Mouse (Mus musculus): Measurements from ENCODE around the gene Dpm2.
A peak's percentile ranks its signal among the peaks of the same experiment; 100 is the strongest.

Dpm2 gene

DNA sequence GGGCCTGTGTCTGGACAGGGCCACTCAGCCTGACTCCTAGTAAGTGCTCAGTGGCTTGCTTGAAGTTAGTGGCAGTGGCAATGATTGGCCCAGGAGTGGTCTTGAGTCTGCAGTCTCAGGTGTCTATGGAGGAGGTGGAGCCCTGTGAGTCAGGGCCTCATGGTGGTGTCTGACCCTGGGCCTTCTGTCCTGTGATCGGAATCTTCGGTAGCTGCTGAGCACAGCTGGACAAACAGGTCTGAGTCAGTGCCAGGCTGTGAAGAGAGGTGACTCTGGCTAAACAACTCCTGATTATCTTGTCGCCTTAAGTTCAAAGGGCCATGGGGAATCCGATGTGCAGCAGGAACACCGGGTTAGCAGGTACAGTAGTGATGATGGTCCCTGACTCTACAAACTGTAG lies 23.3 kb upstream of the Dpm2 start:
- no peak for DNase-seq (ENCODE audit: low spot score)

DNA sequence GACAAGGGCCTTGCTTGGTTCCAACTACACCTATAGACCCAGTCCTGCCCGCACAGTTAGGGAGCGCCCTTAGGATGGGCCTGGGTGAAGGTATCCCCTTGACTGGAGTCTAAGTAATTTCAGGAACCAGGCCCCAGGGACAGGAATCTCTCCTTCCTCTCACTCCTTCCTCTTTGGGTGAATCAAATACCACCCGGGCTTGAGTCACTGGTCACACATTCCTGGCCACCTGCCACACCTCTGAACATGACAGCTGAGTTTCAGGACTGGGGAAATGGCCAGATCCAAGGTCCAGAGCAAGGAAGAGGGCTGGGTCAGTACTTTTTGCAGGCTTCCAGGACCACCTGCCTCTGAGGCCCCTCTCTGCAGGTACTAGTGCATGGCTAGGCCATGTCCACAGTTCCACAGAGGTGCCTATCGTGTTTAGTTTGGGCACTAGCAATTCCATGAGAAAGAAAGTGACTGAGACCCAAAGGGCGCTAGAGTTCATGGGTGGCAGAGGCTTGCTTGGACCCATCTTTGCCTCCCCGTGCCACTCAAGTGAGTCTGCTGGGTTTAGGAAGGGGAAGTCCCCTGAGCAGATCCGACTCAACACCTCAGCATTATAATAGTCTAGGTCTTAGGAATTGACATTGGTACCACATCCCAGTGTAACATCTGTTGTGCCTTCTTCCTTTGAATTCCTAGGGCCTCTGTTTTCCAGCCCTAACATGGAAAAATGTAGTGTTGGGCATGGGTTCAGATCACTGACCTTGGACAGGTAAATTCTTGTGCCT lies 22.5 kb upstream of the Dpm2 start:
- no peak for DNase-seq (ENCODE audit: low spot score)

GRCm38 (mm10) chr2:32549171-32549570 lies 21.5 kb upstream of the Dpm2 start:
- no peak for DNase-seq (ENCODE audit: low spot score)

GRCm38 (mm10) chr2:32549764-32550163 lies 20.9 kb upstream of the Dpm2 start:
- no peak for DNase-seq (ENCODE audit: low spot score)

DNA sequence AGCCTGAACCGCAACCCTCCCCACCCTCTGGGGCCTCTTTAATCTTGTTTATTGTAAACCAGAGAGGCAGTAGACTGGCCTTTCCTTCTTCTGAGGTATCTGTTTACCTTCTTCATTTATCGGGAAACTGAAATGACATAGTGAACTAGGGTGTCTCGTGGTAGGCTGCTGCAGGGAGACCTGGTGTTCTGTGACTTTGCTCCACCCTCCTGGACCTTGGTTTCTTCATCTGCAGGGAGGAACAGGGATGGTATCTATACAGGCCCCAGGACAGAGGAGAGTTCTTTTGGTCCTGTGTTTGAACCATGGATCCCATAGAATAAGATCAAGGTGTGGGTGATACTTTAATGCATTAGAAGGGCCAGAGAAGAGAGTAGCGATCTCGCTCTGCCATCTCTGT lies 19.4 kb upstream of the Dpm2 start:
- no peak for DNase-seq (ENCODE audit: low spot score)

GRCm38 (mm10) chr2:32553592-32554148 lies 17.0 kb upstream of the Dpm2 start:
- no peak for DNase-seq (ENCODE audit: low spot score)

DNA sequence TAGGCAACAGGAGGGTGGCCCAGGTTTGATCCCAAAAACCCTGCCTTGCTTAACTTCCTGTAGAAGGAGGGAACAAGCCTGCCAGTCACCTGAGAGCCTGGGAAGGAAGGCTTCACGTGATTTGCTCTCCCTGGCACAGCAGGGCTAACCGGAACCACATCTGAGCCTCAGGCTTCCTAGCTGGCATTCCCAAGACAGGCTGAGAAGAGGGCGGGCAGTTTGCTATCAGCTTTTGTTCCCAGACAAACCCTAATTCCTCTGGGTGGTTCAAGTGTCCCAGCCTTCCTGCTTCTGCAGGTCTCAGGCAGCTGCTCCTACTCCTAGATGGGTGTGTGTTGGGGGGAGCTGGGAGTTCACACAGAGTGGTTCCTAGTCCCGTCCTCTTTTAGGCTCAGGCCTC lies 15.2 kb upstream of the Dpm2 start:
- DNase-seq (ENCODE audit: low spot score) = no peak

DNA sequence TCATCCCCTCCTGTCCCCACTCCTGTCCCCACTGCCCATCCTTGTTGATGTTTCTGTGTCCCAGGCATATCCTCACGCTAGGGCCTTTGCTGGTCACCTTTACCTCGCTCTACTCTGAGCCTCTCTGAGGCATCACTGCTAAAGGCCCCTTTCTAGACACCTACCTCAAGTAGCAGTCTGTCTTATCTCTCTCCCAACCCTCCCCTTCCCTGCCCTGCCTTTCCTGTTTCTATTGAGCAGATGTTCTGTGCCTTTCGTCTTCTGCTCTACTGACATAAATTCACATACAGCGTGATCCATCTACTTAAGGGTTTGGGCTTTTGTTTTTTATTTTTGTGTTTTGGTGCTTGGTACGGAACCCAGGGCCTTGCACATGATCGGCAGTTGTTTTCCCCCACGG lies 14.6 kb upstream of the Dpm2 start:
- no peak for DNase-seq (ENCODE audit: low spot score)

DNA sequence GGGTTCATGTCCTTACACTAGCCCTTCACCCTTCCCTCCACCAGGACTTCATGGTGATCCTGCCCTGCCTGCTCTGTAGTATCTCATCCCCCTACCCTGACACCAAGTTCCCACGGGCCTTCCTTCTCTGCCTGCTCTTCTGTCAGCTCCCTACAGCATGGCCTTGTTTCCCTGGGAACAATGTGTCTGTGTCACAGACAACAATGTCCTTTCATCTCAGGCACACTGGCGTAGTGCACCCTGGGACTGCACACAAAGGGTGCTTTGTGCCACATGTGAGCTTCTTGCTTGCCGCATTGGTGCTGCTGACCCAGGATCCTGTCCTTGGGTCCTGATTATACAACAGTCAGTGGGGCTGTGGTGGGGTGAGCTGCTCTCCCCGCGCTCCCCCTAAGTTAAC lies 11.1 kb upstream of the Dpm2 start:
- DNase-seq (ENCODE audit: low spot score) = no peak

DNA sequence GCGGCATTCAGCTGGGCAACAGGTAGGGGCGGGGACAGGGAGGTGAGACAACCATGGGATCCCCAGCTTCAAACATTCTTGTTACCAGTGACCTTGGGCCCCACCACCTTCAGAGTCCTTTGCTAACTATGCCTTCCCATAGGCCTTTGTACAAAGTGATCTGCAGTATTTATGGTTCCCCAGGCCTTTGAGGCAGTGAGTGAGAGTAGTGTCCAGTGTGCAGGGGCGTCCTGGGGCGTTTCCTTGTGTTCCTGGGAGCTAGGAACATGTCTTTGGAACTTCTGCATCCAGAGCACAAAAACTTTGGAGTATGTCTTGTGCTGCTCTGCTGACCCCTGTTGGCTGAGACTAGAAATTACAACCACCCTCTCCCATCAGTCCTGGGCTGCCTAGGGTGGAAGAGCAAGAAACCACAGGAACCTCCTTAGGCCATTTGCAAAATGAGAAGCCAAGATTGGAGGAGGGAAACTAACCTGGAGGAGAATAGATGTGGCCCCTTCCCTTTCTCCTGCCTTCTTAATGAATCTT lies 4.1 kb upstream of the Dpm2 start:
- DNase-seq (ENCODE audit: low spot score) = no peak

DNA sequence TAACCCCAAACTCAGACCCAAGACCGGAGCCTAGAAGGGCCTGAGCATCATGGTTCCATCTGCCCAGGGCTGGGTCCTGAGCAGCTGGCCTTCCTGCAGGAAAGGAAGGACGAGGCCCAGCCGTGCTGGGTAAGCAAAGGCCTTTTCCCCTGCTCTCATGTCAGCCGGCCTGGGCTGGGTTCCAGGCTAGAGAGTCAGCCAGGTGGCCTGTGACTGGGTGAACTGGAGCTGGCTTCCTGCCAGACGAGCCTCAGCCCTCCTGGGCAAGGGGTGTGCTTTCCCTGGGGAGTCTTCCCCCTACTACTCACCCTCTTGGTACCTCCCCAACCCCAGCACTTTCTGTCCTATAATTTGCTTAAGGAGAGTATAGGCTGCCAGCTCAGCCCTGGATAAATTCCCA lies 2.5 kb upstream of the Dpm2 start:
- no peak for DNase-seq (ENCODE audit: low spot score)

GRCm38 (mm10) chr2:32568941-32569340 lies 1.7 kb upstream of the Dpm2 start:
- DNase-seq (ENCODE audit: low spot score) = no peak

DNA sequence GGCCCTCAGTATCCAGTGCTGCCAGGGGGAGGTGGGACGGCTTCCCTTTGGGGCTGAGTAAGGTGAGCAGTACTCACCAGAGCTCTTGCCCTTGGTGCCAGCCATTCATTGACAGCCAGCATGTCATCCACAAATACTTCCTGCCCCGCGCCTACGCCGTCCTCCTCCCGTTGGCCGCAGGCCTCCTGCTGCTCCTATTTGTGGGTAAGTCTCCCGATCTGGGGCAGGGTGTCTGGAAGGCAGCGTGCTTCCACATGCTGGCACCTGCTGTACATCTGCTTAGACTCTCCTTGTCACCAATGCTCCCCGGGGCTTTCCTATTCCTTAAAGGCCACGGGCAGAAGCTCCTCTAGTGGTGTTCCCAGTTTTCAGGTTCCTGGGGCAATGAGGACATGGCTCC lies 1.5 kb downstream of the Dpm2 start:
- no peak for DNase-seq (ENCODE audit: low spot score)

DNA sequence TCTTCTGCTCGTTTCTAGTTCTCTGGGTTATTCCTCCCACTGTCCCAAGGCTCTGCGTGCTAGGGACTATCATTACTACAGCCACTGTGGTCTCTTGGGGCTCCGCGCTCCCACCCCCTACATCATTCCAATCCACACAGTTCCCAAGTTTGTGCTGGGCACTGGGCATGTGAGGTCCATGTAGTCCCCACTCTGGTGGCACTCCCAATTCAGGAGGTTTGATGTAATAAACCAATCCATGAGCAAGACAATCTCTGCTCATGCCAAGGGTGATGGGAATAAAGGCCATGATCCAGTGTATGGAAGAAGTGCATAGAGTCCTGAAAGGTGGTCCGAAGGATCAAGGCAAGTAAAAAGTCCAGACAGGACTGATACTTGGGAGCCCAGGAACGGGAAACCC lies 3.8 kb downstream of the Dpm2 start, which contains the start of gene Pip5kl1:
Gene Pip5kl1, plus strand, starts transcription at position 301 of the 400 bp plus-strand sequence.
- DNase-seq (ENCODE audit: low spot score) = no peak

DNA sequence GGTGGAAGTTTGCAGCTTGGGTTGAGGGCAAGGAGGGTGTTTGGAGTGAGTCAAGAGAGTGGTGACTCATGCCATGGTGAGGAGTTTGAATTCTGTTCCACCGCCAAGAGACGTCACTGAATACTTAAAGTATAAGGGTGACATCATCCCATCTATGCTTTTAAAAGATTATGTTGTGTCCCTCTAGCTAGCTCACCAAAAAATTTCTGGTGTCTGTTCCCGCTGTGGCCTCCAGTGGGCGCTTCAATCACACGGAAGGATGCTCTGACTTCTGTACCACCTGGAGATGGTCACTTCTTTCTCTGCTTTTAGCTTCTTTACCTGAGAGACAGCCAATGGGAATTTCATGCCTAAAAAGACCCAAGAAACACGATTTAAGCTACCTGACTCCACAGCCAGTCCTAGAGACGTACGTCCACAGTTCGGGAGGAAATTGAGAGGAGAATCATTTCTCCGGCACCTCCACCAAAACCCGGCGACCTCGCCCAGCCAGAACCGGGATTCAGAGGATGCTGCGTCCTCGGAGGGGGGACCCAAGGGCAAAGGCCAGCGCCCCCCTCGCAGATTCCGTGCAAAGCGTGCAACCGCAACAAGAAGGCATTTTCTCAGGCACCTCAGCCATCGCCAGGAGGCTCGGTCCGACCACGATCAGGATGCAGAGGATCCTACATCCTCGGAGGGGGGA lies 4.4 kb downstream of the Dpm2 start:
- DNase-seq (ENCODE audit: low spot score) = peak; percentile 29

DNA sequence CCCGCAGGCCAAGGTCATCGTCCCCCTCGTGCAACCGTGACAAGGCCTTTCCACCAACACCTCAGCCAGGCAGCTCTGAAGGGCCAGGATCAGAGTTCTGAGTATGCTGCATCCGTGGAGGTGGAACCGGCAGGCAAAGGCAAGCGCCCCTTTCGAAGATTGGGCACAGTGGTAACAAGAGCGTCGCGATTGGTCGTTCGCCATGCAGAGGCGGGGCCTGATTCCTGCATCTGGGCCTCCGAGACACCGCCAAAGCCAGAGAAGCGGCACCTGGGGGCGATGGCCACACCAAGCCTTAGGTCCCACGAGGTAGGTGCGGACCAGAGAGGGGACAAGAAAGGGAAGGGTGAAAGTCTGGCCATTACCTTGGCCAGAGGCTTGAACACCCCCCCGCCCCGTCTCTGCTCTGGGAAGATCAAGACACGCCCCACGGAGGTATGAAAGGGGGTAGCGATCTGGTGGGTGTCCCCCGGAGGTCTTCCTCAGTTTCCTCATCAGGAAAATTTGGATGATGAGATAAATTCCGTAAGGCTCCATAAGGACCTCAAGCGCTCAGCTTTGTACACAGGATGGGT lies 5.0 kb downstream of the Dpm2 start, which contains the start of gene 9430097D07Rik:
Gene 9430097D07Rik, minus strand, starts transcription at position 99 of the 575 bp plus-strand sequence.
- no peak for DNase-seq (ENCODE audit: low spot score)

GRCm38 (mm10) chr2:32576532-32576931 lies 5.9 kb downstream of the Dpm2 start:
- DNase-seq (ENCODE audit: low spot score) = no peak

GRCm38 (mm10) chr2:32578146-32579046 lies 7.7 kb downstream of the Dpm2 start:
- no peak for DNase-seq (ENCODE audit: low spot score)

DNA sequence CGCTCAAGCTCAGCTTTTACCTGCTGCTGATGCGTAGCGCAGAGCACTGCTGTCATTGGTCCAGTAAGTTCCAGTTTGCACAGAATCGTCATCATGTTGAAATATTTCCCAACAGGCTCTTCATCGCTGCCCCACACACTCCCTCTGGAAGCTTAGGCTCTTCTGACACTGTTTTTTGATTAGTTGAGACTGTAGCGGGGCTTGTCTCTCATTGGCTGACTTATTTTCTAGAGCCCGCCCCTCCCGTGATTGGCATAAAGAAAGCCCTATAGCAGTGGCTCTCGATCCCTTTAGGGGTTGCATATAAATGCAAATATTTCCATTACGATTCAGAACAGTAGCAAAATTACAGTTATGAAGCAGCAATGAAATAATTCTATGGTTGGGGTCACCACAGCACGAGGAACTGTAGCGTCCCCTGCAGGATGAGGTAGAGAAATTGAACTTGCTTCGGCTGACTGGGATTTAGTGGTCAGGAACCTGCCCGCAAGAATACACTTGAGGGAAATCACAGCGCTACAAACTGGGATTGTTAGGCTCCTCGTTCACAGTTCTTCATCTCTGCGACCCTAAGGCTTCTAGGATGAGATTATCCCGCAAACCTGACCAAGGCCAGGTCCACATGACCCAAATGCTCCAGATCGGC lies 10.9 kb downstream of the Dpm2 start:
- no peak for DNase-seq (ENCODE audit: low spot score)

- peak; percentile 52 for DNase-seq (ENCODE audit: low spot score)
Observed at GRCm38 (mm10) chr2:32582830-32583799, 12.5 kb downstream of the Dpm2 start.
